Mouse (Mus musculus): Measurements from ENCODE around the gene Mapk12. TPM values are rescaled to one million over a fixed set of nuclear protein-coding genes. Genes with fewer than 3 reads are reported as not detected.

Mapk12 gene
- 13.8 TPM for polyA plus RNA-seq (2015; fragmentation: Illumina TruSeq; extraction: RNeasy Lipid Tissue Mini Kit (QIAGEN cat#74804); ENCODE audit: insufficient read depth, low read depth, low replicate concordance)

GRCm38 (mm10) chr15:89140659-89141252 is at the start of gene Mapk12:
TSS of gene Mapk12 (minus strand) at chr15:89140703.

GRCm38 (mm10) chr15:89180571-89181229 is 40.2 kb upstream of the Mapk12 start, which contains the start of gene Plxnb2:
TSS of gene Plxnb2 (minus strand) at chr15:89180788.

DNA sequence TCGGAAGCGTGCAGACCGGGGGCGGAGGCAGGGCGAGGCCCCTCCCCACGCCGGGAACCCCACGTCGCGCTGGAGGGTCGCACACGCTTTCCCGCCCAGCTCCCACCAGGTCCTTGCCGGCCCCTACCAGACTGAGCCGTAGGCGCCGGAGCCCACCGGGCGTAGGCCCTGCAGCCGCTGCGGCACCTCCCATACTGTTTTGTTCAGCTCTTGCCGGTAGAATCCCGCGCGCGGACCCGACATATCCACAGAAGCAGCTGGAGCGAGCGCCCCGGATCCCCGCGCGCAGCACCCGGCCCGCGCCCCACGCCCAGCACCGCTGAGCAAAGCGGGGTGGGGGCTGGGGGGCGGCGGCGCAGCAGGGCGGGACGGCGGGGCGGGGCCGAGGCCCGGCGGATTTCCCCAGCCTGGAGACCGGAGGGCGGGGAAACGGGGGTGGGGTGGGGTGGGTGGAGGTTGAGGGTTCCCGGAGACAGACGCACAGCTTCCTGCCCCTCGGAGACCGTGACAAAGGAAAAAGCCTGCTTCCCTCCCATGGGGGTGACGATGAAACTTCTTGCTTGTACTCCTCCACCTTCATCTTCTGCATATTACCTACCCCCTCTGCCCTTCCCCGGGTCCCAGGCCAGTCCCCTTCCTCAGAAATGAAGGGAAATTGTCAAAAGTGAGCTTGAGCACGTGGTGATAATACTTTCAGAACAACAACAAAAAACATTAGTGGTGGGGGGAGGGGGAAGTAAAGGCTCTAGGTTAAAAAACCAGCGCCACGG is 9.0 kb upstream of the Mapk12 start, which contains the start of gene Mapk11:
Mapk11 (minus strand) TSS at position 358 of the 770 bp plus-strand sequence.

GRCm38 (mm10) chr15:89128382-89129350 is 11.8 kb downstream of the Mapk12 start, which contains the start of gene Hdac10:
TSS of gene Hdac10 (minus strand) at chr15:89128700.

DNA sequence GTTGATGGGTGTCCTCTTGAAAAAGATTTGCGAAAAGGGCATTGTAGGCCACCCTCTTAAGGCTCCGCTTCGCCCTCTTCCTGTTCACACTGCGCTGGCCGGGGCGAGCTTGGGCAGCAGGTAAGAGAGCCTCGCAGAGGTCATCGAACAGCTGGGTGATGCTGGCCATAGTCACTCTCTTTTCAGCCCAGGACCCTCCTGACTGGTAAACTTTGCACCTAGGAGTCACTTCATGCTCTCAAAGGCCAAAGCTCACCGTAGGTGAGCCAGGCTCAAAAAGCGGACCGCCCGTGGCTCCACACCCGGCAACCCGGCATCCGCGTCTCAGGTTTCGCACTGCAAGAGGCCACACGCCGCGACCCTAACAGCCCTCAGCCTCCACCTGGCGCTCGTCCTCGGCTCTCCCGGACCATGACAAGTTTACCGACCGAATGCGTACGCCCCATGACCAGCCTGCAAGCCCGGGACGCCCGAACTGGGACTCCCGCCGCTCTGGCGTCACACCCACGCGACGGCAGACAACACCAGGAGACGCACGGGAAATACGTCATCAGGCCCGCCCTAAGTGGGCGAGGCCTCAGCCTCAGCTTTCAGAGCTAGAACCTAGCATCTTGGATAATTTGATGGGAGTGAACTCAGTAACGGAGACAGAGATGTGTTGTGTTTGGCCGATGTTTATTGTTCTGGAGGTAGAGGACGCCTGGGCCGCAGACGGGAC is 17.7 kb downstream of the Mapk12 start, which contains the start of gene Tubgcp6:
Tubgcp6 (minus strand) TSS at position 464 of the 718 bp plus-strand sequence.

DNA sequence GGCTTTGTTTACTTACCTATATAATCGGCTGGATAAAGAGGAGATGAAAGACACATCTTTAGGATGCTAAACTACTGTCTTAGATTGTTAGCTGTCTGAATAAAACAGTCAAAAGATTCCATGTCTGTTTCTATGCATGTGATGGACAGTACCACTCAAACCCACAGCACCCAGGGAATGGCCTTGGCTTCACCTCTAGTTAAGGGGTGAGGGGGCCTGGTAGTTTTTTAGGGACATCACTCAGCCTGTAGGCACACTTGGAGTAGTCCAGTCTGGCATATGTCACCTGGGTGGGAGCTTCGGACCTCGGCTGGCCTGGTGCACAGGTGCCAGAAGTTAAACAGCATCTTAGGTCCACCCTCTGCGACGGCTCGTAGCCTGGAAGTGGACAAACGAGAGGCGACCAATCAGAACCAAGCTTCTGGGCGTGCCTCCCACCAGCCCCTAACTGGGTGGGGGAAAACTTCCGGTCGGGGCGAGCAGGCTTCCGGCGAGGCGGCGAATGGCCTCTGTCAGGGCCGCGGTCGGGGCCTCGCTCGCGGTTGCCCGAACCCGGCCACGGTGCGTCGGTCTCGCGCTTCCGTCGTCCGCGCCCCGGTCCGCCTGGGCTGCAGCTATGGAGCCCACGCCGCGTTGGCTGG is 51.8 kb downstream of the Mapk12 start, which contains the start of gene Selenoo:
Selenoo (plus strand) TSS at position 478 of the 641 bp plus-strand sequence.

Other genes starting within 250 kb of the Mapk12 start
- not detected for gene Ttll8, start 186.3 kb downstream of the Mapk12 start, polyA plus RNA-seq (2015; fragmentation: Illumina TruSeq; extraction: RNeasy Lipid Tissue Mini Kit (QIAGEN cat#74804); ENCODE audit: insufficient read depth, low read depth, low replicate concordance)
- gene Mlc1, start 161.7 kb downstream of the Mapk12 start, polyA plus RNA-seq (2015; fragmentation: Illumina TruSeq; extraction: RNeasy Lipid Tissue Mini Kit (QIAGEN cat#74804); ENCODE audit: insufficient read depth, low read depth, low replicate concordance): not detected
- not detected for gene Mov10l1, start 157.8 kb downstream of the Mapk12 start, polyA plus RNA-seq (2015; fragmentation: Illumina TruSeq; extraction: RNeasy Lipid Tissue Mini Kit (QIAGEN cat#74804); ENCODE audit: insufficient read depth, low read depth, low replicate concordance)
- gene Panx2, start 81.0 kb downstream of the Mapk12 start, polyA plus RNA-seq (2015; fragmentation: Illumina TruSeq; extraction: RNeasy Lipid Tissue Mini Kit (QIAGEN cat#74804); ENCODE audit: insufficient read depth, low read depth, low replicate concordance): 0.24 TPM
- gene Trabd, start 65.6 kb downstream of the Mapk12 start, polyA plus RNA-seq (2015; fragmentation: Illumina TruSeq; extraction: RNeasy Lipid Tissue Mini Kit (QIAGEN cat#74804); ENCODE audit: insufficient read depth, low read depth, low replicate concordance): 72.7 TPM
- gene Selenoo, start 51.6 kb downstream of the Mapk12 start, polyA plus RNA-seq (2015; fragmentation: Illumina TruSeq; extraction: RNeasy Lipid Tissue Mini Kit (QIAGEN cat#74804); ENCODE audit: insufficient read depth, low read depth, low replicate concordance): 10.0 TPM
- 4.2 TPM for gene Tubgcp6, start 17.6 kb downstream of the Mapk12 start, polyA plus RNA-seq (2015; fragmentation: Illumina TruSeq; extraction: RNeasy Lipid Tissue Mini Kit (QIAGEN cat#74804); ENCODE audit: insufficient read depth, low read depth, low replicate concordance)
- 20.9 TPM for gene Hdac10, start 12.0 kb downstream of the Mapk12 start, polyA plus RNA-seq (2015; fragmentation: Illumina TruSeq; extraction: RNeasy Lipid Tissue Mini Kit (QIAGEN cat#74804); ENCODE audit: insufficient read depth, low read depth, low replicate concordance)
- 2.7 TPM for gene Mapk11, start 8.9 kb upstream of the Mapk12 start, polyA plus RNA-seq (2015; fragmentation: Illumina TruSeq; extraction: RNeasy Lipid Tissue Mini Kit (QIAGEN cat#74804); ENCODE audit: insufficient read depth, low read depth, low replicate concordance)
- gene Plxnb2, start 40.1 kb upstream of the Mapk12 start, polyA plus RNA-seq (2015; fragmentation: Illumina TruSeq; extraction: RNeasy Lipid Tissue Mini Kit (QIAGEN cat#74804); ENCODE audit: insufficient read depth, low read depth, low replicate concordance): 43.0 TPM
- 6.1 TPM for gene Dennd6b, start 55.8 kb upstream of the Mapk12 start, polyA plus RNA-seq (2015; fragmentation: Illumina TruSeq; extraction: RNeasy Lipid Tissue Mini Kit (QIAGEN cat#74804); ENCODE audit: insufficient read depth, low read depth, low replicate concordance)
- 9.9 TPM for gene Ppp6r2, start 70.8 kb upstream of the Mapk12 start, polyA plus RNA-seq (2015; fragmentation: Illumina TruSeq; extraction: RNeasy Lipid Tissue Mini Kit (QIAGEN cat#74804); ENCODE audit: insufficient read depth, low read depth, low replicate concordance)
- gene Sbf1, start 174.6 kb upstream of the Mapk12 start, polyA plus RNA-seq (2015; fragmentation: Illumina TruSeq; extraction: RNeasy Lipid Tissue Mini Kit (QIAGEN cat#74804); ENCODE audit: insufficient read depth, low read depth, low replicate concordance): 60.0 TPM
- gene Adm2, start 182.0 kb upstream of the Mapk12 start, polyA plus RNA-seq (2015; fragmentation: Illumina TruSeq; extraction: RNeasy Lipid Tissue Mini Kit (QIAGEN cat#74804); ENCODE audit: insufficient read depth, low read depth, low replicate concordance): 5.9 TPM
- 1.4 TPM for gene Miox, start 193.7 kb upstream of the Mapk12 start, polyA plus RNA-seq (2015; fragmentation: Illumina TruSeq; extraction: RNeasy Lipid Tissue Mini Kit (QIAGEN cat#74804); ENCODE audit: insufficient read depth, low read depth, low replicate concordance)
- 18.2 TPM for gene Lmf2, start 215.0 kb upstream of the Mapk12 start, polyA plus RNA-seq (2015; fragmentation: Illumina TruSeq; extraction: RNeasy Lipid Tissue Mini Kit (QIAGEN cat#74804); ENCODE audit: insufficient read depth, low read depth, low replicate concordance)
- 17.1 TPM for gene Ncaph2, start 215.0 kb upstream of the Mapk12 start, polyA plus RNA-seq (2015; fragmentation: Illumina TruSeq; extraction: RNeasy Lipid Tissue Mini Kit (QIAGEN cat#74804); ENCODE audit: insufficient read depth, low read depth, low replicate concordance)
- 2.7 TPM for gene Sco2, start 233.1 kb upstream of the Mapk12 start, polyA plus RNA-seq (2015; fragmentation: Illumina TruSeq; extraction: RNeasy Lipid Tissue Mini Kit (QIAGEN cat#74804); ENCODE audit: insufficient read depth, low read depth, low replicate concordance)
- gene Tymp, start 236.3 kb upstream of the Mapk12 start, polyA plus RNA-seq (2015; fragmentation: Illumina TruSeq; extraction: RNeasy Lipid Tissue Mini Kit (QIAGEN cat#74804); ENCODE audit: insufficient read depth, low read depth, low replicate concordance): not detected
- 1.9 TPM for gene Odf3b, start 238.6 kb upstream of the Mapk12 start, polyA plus RNA-seq (2015; fragmentation: Illumina TruSeq; extraction: RNeasy Lipid Tissue Mini Kit (QIAGEN cat#74804); ENCODE audit: insufficient read depth, low read depth, low replicate concordance)
- not detected for gene Klhdc7b, start 244.2 kb upstream of the Mapk12 start, polyA plus RNA-seq (2015; fragmentation: Illumina TruSeq; extraction: RNeasy Lipid Tissue Mini Kit (QIAGEN cat#74804); ENCODE audit: insufficient read depth, low read depth, low replicate concordance)